Mouse (Mus musculus): ENCODE measurements at regions not wholly inside any gene's neighbourhood (a gene's known extent, or its start where the extent isn't known, plus 50 kb on each side); places are given as distances from the start of the nearest gene placed in this dataset.

DNA sequence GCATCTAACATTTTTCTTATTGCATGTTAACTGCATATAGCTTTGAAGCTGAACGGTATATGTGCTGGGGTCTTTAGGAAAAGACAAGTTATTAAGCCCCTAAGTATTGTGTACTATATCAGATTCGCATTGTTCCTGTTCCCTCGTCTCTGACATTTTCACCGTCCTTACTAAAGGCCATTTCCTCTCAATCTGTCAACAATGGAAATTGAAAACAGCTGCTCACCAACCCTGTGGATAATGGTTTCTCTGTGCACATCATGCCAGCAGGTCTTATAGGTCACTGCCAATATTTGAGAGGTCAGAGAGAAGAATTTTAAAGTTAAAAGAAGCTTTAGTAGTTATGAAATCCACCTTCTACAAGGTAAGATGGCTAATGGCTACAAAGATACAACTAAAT lies 797.4 kb upstream of the Impad1 start:
- H3K27ac ChIP-seq (ENCODE audit: insufficient read depth, low read length) = no peak overlapping the region

DNA sequence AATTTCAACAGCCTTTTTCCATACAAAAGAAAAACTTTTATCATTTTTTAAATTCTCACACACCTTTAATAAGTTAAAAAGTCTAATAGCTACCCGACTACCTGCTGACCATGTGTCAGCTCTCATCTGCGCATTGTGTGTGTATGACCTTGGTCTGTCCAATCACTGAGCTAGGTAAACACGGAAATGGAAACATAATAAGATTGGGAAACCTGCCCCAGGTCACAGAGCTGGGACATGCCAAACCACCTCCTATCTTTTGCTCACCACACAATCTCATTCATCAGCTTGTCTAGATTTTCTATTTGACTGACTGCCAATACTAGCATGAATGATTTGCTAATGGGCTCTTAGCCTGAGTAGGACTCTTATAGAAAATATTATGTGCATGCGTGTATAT lies 794.3 kb upstream of the Impad1 start:
- Histone ChIP-seq H3K9me3 (replicated peaks; ENCODE audit: control insufficient read depth, insufficient read depth, low read length, poor library complexity, severe bottlenecking) (no peaks in the 10 kb centered on the region), H3K9ac (ENCODE audit: low read depth, poor library complexity, severe bottlenecking) (no peak overlapping the region), H3K4me3 (ENCODE audit: low read depth, low read length) (no peak overlapping the region), H3K36me3 (ENCODE audit: control insufficient read depth, insufficient read depth, low read length, poor library complexity, severe bottlenecking) (no peaks in the 10 kb centered on the region), H3K27me3 (ENCODE audit: control insufficient read depth, insufficient read depth, low read length, poor library complexity, severe bottlenecking) (no peaks in the 10 kb centered on the region), H3K4me1 (ENCODE audit: control insufficient read depth, insufficient read depth, low read length) (no peaks in the 10 kb centered on the region), H3K27ac (ENCODE audit: insufficient read depth, low read length) (no peak overlapping the region)
- TF ChIP-seq EP300 (IDR thresholded peaks at IDR 0.05; ENCODE audit: insufficient read depth, low read depth, low read length) (no peak), POLR2A (IDR thresholded peaks at IDR 0.05; ENCODE audit: insufficient read depth, low read length) (no peak), CTCF (IDR thresholded peaks at IDR 0.05; ENCODE audit: low read depth, low read length) (no peak)

More for the DNA sequence above, 797.4 kb upstream of the Impad1 start:
- H3K9me3 ChIP-seq (replicated peaks; ENCODE audit: control insufficient read depth, insufficient read depth, low read length, poor library complexity, severe bottlenecking) = no peaks in the 10 kb centered on the region
- H3K4me3 ChIP-seq (ENCODE audit: low read depth, low read length) = no peak overlapping the region
- TF ChIP-seq EP300 (IDR thresholded peaks at IDR 0.05; ENCODE audit: insufficient read depth, low read depth, low read length) = no peak
- no peak for TF ChIP-seq CTCF (IDR thresholded peaks at IDR 0.05; ENCODE audit: low read depth, low read length)
- TF ChIP-seq POLR2A (IDR thresholded peaks at IDR 0.05; ENCODE audit: insufficient read depth, low read length) = no peak
- H3K4me1 ChIP-seq (ENCODE audit: control insufficient read depth, insufficient read depth, low read length) = no peaks in the 10 kb centered on the region
- no peaks in the 10 kb centered on the region for H3K36me3 ChIP-seq (ENCODE audit: control insufficient read depth, insufficient read depth, low read length, poor library complexity, severe bottlenecking)
- no peak overlapping the region for H3K9ac ChIP-seq (ENCODE audit: low read depth, poor library complexity, severe bottlenecking)
- no peaks in the 10 kb centered on the region for H3K27me3 ChIP-seq (ENCODE audit: control insufficient read depth, insufficient read depth, low read length, poor library complexity, severe bottlenecking)

DNA sequence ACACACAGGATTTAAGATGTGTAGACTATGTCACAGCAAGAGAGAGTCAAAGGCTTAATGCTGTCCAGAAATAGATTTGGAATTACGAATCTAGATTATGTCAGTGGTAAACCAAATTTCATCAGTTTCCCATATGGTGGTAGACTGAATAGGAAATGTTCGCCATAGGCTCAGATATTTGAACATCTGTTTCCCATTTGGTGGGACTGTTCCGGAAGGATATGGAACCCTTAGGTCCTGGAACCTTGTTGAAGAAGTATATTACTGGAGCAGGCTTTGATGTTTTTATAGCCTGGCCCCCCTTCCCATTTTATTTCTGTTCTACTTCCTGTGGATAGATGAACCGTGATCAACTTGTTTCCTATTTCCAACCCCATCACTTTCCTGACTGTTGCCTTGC lies 792.0 kb upstream of the Impad1 start:
- no peaks in the 10 kb centered on the region for H3K4me1 ChIP-seq (ENCODE audit: control insufficient read depth, insufficient read depth, low read length)
- H3K36me3 ChIP-seq (ENCODE audit: control insufficient read depth, insufficient read depth, low read length, poor library complexity, severe bottlenecking) = no peaks in the 10 kb centered on the region
- H3K27ac ChIP-seq (ENCODE audit: insufficient read depth, low read length) = no peak overlapping the region
- no peaks in the 10 kb centered on the region for H3K27me3 ChIP-seq (ENCODE audit: control insufficient read depth, insufficient read depth, low read length, poor library complexity, severe bottlenecking)
- no peaks in the 10 kb centered on the region for H3K9me3 ChIP-seq (replicated peaks; ENCODE audit: control insufficient read depth, insufficient read depth, low read length, poor library complexity, severe bottlenecking)
- TF ChIP-seq EP300 (IDR thresholded peaks at IDR 0.05; ENCODE audit: insufficient read depth, low read depth, low read length) = no peak
- TF ChIP-seq POLR2A (IDR thresholded peaks at IDR 0.05; ENCODE audit: insufficient read depth, low read length) = no peak
- H3K4me3 ChIP-seq (ENCODE audit: low read depth, low read length) = no peak overlapping the region
- no peak overlapping the region for H3K9ac ChIP-seq (ENCODE audit: low read depth, poor library complexity, severe bottlenecking)

DNA sequence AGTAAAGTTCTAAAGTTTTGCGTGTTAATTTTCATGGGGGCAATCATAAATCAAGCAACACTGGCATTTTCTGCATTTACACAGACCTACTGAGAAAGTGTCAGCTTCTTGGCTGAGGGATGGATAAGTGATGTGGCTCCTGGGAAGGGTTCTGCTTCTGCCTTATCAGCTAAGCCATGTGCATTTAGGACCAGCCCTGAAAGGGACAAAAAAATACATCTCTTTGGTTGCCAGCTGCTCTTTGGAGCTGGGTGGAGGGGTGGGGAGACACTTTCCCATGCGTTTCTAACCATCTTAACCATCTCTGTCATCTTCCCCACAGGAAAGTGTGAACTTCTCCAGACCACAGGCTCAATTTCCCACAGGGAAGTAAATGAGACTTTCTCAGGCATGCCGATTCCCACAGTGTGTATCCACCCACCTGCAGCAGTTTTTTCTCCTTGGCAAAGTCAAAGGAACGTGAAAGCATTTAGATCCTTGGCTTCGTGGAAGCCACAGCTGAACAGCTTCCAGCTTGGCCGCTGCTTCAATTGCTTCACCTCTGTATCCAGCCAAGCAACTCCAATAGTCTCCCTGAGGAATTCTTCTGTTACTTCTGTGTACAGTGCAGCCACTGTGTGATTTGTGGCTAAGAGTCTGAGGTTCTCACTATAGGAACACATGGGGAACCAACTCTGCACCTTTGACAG lies 791.0 kb upstream of the Impad1 start:
- Histone ChIP-seq H3K9me3 (replicated peaks; ENCODE audit: control insufficient read depth, insufficient read depth, low read length, poor library complexity, severe bottlenecking) (no peaks in the 10 kb centered on the region), H3K27me3 (ENCODE audit: control insufficient read depth, insufficient read depth, low read length, poor library complexity, severe bottlenecking) (no peaks in the 10 kb centered on the region), H3K4me3 (ENCODE audit: low read depth, low read length) (no peak overlapping the region), H3K27ac (ENCODE audit: insufficient read depth, low read length) (no peak overlapping the region), H3K4me1 (ENCODE audit: control insufficient read depth, insufficient read depth, low read length) (no peaks in the 10 kb centered on the region), H3K36me3 (ENCODE audit: control insufficient read depth, insufficient read depth, low read length, poor library complexity, severe bottlenecking) (no peaks in the 10 kb centered on the region), H3K9ac (ENCODE audit: low read depth, poor library complexity, severe bottlenecking) (no peak overlapping the region)
- TF ChIP-seq EP300 (IDR thresholded peaks at IDR 0.05; ENCODE audit: insufficient read depth, low read depth, low read length) (no peak), POLR2A (IDR thresholded peaks at IDR 0.05; ENCODE audit: insufficient read depth, low read length) (no peak), CTCF (IDR thresholded peaks at IDR 0.05; ENCODE audit: low read depth, low read length) (no peak)

DNA sequence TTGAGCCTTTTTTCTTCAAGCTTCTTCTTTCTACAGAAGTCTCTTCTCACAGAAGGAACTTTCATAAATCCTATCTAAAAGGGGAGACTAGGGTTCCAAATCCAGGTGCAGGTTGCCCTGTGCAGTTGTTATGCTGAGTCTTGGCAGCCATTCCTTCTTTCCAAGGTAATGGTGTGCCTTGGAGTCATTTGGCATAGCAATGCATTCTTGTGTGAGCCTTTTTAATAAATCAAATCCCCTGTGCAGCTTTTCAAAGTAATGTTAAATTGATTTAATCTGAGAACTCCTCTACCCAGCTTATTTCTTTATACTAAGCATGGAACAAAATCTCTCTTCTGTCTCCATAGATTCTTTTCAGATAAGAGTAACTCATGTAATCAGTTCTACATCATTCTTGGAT lies 774.9 kb upstream of the Impad1 start:
- no peak for TF ChIP-seq POLR2A (IDR thresholded peaks at IDR 0.05; ENCODE audit: insufficient read depth, low read length)
- no peak for TF ChIP-seq CTCF (IDR thresholded peaks at IDR 0.05; ENCODE audit: low read depth, low read length)
- no peak for TF ChIP-seq EP300 (IDR thresholded peaks at IDR 0.05; ENCODE audit: insufficient read depth, low read depth, low read length)
- no peaks in the 10 kb centered on the region for H3K36me3 ChIP-seq (ENCODE audit: control insufficient read depth, insufficient read depth, low read length, poor library complexity, severe bottlenecking)
- H3K27me3 ChIP-seq (ENCODE audit: control insufficient read depth, insufficient read depth, low read length, poor library complexity, severe bottlenecking) = no peaks in the 10 kb centered on the region

DNA sequence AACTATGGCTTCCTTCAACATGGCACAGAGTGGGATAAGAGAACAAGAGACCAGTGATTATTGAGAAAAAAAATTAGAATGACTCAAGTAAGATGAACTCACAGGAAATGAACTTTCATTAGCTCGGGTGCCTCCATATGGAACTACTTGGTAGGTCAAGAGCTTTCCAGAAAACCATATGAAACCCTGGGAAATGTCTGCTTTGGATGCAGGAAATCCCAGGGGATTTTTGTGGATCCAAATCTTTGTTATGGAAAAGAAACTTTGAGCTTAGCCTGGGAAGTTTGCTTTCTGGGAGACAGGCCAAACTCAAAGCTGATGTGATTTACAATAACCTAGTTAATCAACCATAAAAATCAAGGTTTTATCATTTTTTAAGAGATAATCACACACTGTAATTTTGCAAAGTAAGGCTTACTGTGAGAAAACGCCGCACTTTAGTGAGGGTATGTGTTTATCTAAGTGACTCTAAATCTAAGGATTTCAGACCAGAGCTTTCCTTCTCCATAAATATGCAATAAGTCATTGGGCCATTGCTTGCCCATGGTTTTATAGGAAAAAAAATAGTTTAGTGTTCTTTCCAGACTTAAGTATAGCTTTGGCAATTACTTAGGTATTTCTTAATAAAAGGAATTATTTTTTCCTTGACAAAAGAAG lies 767.0 kb upstream of the Impad1 start:
- Histone ChIP-seq H3K4me1 (ENCODE audit: control insufficient read depth, insufficient read depth, low read length) (no peaks in the 10 kb centered on the region), H3K4me3 (ENCODE audit: low read depth, low read length) (no peak overlapping the region), H3K9me3 (replicated peaks; ENCODE audit: control insufficient read depth, insufficient read depth, low read length, poor library complexity, severe bottlenecking) (no peaks in the 10 kb centered on the region), H3K27me3 (ENCODE audit: control insufficient read depth, insufficient read depth, low read length, poor library complexity, severe bottlenecking) (no peaks in the 10 kb centered on the region; the same call in 1 of the 2 replicates), H3K36me3 (ENCODE audit: control insufficient read depth, insufficient read depth, low read length, poor library complexity, severe bottlenecking) (no peaks in the 10 kb centered on the region), H3K27ac (ENCODE audit: insufficient read depth, low read length) (no peak overlapping the region), H3K9ac (ENCODE audit: low read depth, poor library complexity, severe bottlenecking) (no peak overlapping the region)
- no peak for TF ChIP-seq EP300 (IDR thresholded peaks at IDR 0.05; ENCODE audit: insufficient read depth, low read depth, low read length)
- no peak for TF ChIP-seq CTCF (IDR thresholded peaks at IDR 0.05; ENCODE audit: low read depth, low read length)
- no peak for TF ChIP-seq POLR2A (IDR thresholded peaks at IDR 0.05; ENCODE audit: insufficient read depth, low read length)

More for the DNA sequence above, 774.9 kb upstream of the Impad1 start:
- Histone ChIP-seq H3K4me1 (ENCODE audit: control insufficient read depth, insufficient read depth, low read length) (no peaks in the 10 kb centered on the region), H3K4me3 (ENCODE audit: low read depth, low read length) (no peak overlapping the region), H3K27ac (ENCODE audit: insufficient read depth, low read length) (no peak overlapping the region), H3K9ac (ENCODE audit: low read depth, poor library complexity, severe bottlenecking) (no peak overlapping the region), H3K9me3 (replicated peaks; ENCODE audit: control insufficient read depth, insufficient read depth, low read length, poor library complexity, severe bottlenecking) (no peaks in the 10 kb centered on the region)

Data from ES-Bruce4 (cell line).